Mouse (Mus musculus): ENCODE data around the gene Lhfpl5.

- TF ChIP-seq CTCF (conservative IDR thresholded peaks at IDR 0.05; ENCODE audit: insufficient read depth, insufficient read length, low read depth, low read length) (peak; percentile 80), POLR2A (IDR thresholded peaks at IDR 0.05; ENCODE audit: low read depth, low read length) (no peak)
Measured at GRCm38 (mm10) chr17:28592998-28593397, 17.6 kb downstream of the Lhfpl5 start.
